Mouse (Mus musculus) hindbrain, embryonic 15.5 days (tissue): ENCODE measurements around the gene Dock1. TPM values are rescaled to one million over a fixed set of nuclear protein-coding genes. Genes with fewer than 3 reads are reported as not detected.
A peak's percentile ranks its signal among the peaks of the same experiment; 100 is the strongest.

ENCODE experiments used
- ATAC-seq: fragments of 200-750 bp; cut with Nextera tagmentation; 2 replicates; pipeline ENCODE4 v1.8.0; 2017; ENCODE audit warnings: low read depth, moderate number of reproducible peaks, moderate TSS enrichment; ENCODE audit not compliant: low FRiP score
- H3K27ac ChIP-seq: fragments of 300-500 bp; sonication (generic); replicated peaks from 2 replicates; pipeline ENCODE4 v1.5.1; 2015; ENCODE audit warnings: mild to moderate bottlenecking, inconsistent platforms
- H3K27me3 ChIP-seq: fragments of 300-500 bp; sonication (generic); 2 replicates; pipeline ENCODE4 v1.6.1; 2015; ENCODE audit warnings: control low read depth, inconsistent platforms
- H3K36me3 ChIP-seq: fragments of 300-500 bp; sonication (generic); 2 replicates; pipeline ENCODE4 v1.6.1; 2015; ENCODE audit warnings: control low read depth, inconsistent platforms
- H3K4me1 ChIP-seq: fragments of 300-500 bp; sonication (generic); replicated peaks from 2 replicates; pipeline ENCODE4 v1.6.1; 2015; ENCODE audit warnings: control low read depth, inconsistent platforms
- H3K4me2 ChIP-seq: fragments of 300-500 bp; sonication (generic); 2 replicates; pipeline ENCODE4 v1.6.1; 2015; ENCODE audit warnings: moderate library complexity, mild to moderate bottlenecking, inconsistent platforms
- H3K4me3 ChIP-seq: fragments of 300-500 bp; sonication (generic); 2 replicates; pipeline ENCODE4 v1.5.1; 2015; ENCODE audit warnings: mild to moderate bottlenecking, inconsistent platforms
- H3K9ac ChIP-seq: fragments of 300-500 bp; sonication (generic); 2 replicates; pipeline ENCODE4 v1.6.1; 2015; ENCODE audit warnings: inconsistent platforms
- H3K9me3 ChIP-seq: fragments of 300-500 bp; sonication (generic); 2 replicates; pipeline ENCODE4 v1.6.1; 2016; ENCODE audit warnings: control low read depth, inconsistent platforms
- WGBS: fragments of 180-500 bp; shearing (Covaris S2); methylation state at CpG from one replicate; pipeline ENCODE4 v1.1.7; 2015; 5-methylcytosine and 5-hydroxymethylcytosine counted together
- polyA plus RNA-seq: library from polyadenylated mRNA; unstranded; fragments of >200 nt; fragmentation: Nextera tagmentation; extraction: Ambion mirVana; gene quantifications from 2 replicates; pipeline ENCODE4 v1.2.1, GENCODE M21; 2015

Gene Dock1
- polyA plus RNA-seq, 1 experiment from 2014 or later = 9.2 TPM

DNA sequence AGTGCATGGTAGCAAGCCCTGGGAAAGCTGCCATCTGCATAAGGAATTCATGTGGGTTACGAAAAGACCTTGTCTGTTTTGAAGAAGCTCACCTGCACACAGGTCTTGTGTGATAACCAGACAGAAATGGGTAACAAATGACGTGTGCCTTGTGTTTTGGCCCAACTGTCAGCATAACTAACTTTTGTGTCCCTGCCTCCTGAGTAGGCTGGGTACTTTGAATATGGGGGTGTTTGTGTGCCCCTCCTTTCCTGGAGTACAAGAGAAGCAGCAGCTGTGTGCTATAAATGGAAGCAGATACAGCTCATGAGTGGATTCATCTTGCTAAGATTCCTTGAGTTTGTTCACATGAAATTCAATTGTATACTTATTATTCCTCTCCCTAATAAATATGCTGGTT, 480.5 kb downstream of the Dock1 start:
- no peak overlapping the region for H3K4me2 ChIP-seq
- no peaks in the 10 kb centered on the region for H3K4me1 ChIP-seq
- no peak overlapping the region for H3K9ac ChIP-seq
- no peaks in the 10 kb centered on the region for H3K9me3 ChIP-seq
- H3K36me3 ChIP-seq = no peaks in the 10 kb centered on the region
- no peak overlapping the region for H3K27ac ChIP-seq
- no peaks in the 10 kb centered on the region for H3K27me3 ChIP-seq
- H3K4me3 ChIP-seq = no peak overlapping the region
- 91% methylated on average over 2 of the region's 2 CpGs for WGBS
- no peak for ATAC-seq

DNA sequence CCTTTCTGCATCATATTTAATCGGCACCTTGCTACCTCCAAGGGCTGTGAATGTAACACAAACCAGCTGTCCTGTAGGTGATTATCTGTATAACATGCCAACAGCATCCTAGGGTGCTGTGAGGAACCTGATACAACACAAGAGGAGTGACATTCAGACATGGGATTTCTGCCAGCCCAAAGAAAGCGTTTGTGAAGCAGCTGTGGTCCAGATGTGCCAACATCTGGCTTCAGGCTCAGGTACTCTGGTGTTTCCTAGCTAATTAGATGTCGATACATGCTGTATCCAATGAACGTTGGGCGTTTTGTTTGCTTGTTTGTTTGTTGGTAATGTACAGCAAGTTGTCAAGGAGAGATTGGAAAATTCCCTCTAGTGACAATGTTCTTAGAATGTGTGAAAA, 487.1 kb downstream of the Dock1 start:
- H3K9ac ChIP-seq = no peak overlapping the region
- no peaks in the 10 kb centered on the region for H3K9me3 ChIP-seq
- no peaks in the 10 kb centered on the region for H3K36me3 ChIP-seq
- H3K27ac ChIP-seq = no peak overlapping the region
- H3K27me3 ChIP-seq = no peaks in the 10 kb centered on the region
- no peak overlapping the region for H3K4me2 ChIP-seq
- no peak for ATAC-seq
- H3K4me3 ChIP-seq = no peak overlapping the region
- WGBS = 87% methylated on average over 5 of the region's 5 CpGs
- H3K4me1 ChIP-seq = no peaks in the 10 kb centered on the region

DNA sequence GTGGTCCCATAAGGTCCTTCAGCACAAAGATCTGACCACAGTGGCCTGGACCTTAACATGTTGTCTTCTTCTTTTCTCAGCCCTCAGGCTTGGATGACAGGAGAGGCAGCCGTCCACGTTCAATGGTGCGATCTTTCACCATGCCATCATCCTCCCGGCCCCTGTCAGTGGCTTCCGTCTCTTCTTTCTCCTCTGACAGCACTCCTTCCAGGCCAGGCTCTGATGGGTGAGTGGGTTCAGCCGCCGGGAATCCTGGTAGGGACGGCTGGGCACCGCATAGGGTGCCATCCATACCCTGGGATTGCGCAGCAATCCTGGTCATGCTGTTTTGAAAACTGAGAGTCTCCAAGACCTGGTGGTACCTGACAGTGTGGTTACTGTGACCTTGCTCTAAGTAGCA, 487.9 kb downstream of the Dock1 start:
- no peaks in the 10 kb centered on the region for H3K27me3 ChIP-seq
- no peaks in the 10 kb centered on the region for H3K36me3 ChIP-seq
- no peak overlapping the region for H3K27ac ChIP-seq
- ATAC-seq = no peak
- no peaks in the 10 kb centered on the region for H3K4me1 ChIP-seq
- H3K4me2 ChIP-seq = no peak overlapping the region
- 97% methylated on average over 10 of the region's 10 CpGs for WGBS
- H3K4me3 ChIP-seq = no peak overlapping the region
- no peaks in the 10 kb centered on the region for H3K9me3 ChIP-seq
- no peak overlapping the region for H3K9ac ChIP-seq

DNA sequence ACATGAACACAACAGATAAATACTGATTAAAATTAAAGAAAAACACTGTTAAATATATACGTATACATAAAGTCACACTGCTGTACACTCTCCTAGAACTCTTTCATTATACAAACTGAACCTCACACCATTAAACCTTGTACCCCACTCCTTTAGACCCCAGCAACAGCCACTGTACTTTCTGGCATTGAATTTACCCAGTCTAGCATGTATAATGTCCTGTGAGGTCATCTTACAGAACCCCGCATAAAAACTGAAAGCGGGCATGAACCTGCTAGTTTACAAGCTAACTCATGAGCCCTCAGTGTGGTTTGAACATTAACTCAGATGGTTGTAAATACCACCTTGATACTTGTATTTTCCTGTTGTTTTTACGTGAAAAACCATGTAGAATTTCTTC, 489.2 kb downstream of the Dock1 start:
- no peak overlapping the region for H3K9ac ChIP-seq
- ATAC-seq = no peak
- H3K4me1 ChIP-seq = no peaks in the 10 kb centered on the region
- H3K4me2 ChIP-seq = no peak overlapping the region
- H3K27ac ChIP-seq = no peak overlapping the region
- no peaks in the 10 kb centered on the region for H3K9me3 ChIP-seq
- H3K36me3 ChIP-seq = no peaks in the 10 kb centered on the region
- WGBS = 75% methylated on average over 4 of the region's 4 CpGs
- no peak overlapping the region for H3K4me3 ChIP-seq
- H3K27me3 ChIP-seq = no peaks in the 10 kb centered on the region

DNA sequence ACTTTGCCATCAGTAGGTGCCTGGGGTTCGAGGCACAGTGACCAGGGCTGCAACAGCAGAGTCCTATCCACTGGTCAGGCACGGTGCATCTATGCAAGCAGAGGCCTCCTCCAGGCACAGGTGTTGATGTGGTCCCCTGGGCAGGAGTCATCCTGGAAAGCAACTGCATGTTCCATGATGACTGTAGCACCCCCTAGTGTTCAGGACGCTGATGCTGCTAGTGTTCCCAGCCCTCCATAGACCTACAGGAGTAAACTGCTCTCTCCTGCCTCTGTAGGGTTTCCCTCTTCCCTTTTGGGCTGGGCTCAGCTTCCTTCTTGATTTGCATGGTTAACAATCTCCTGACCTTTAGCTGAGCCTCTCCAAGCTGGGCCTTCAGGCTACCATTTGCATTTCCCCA, 494.7 kb downstream of the Dock1 start:
- Histone ChIP-seq H3K4me2 (no peak overlapping the region), H3K4me1 (no peaks in the 10 kb centered on the region), H3K9me3 (no peaks in the 10 kb centered on the region), H3K4me3 (no peak overlapping the region), H3K27me3 (no peaks in the 10 kb centered on the region), H3K27ac (no peak overlapping the region), H3K9ac (no peak overlapping the region), H3K36me3 (no peaks in the 10 kb centered on the region)
- 33% methylated on average over 3 of the region's 3 CpGs for WGBS
- ATAC-seq = no peak

DNA sequence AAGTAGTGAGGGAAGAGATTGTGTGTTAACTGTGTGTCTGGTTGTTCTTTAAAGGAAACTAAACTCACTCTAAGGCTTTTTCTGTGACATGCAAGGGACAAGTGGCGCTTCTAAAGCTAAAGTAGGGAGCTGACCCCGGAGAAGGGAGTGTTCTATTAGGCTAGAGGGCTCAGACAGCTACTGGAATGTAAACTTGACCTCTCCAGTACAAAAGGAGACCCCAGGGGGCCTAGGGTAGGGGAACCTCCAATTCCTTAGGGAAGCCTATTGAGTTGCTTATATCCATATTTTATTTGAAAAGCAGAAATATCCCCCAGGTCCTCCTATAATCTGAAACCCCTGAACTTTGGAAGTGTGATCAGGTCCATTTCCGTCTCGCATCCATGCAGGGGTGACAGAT, 499.5 kb downstream of the Dock1 start:
- no peak overlapping the region for H3K4me3 ChIP-seq
- no peaks in the 10 kb centered on the region for H3K36me3 ChIP-seq
- no peak for ATAC-seq
- H3K27me3 ChIP-seq = no peaks in the 10 kb centered on the region
- H3K27ac ChIP-seq = no peak overlapping the region
- peaks cover 11% of the 10 kb centered on the region; the same call in 1 of the 2 replicates for H3K4me1 ChIP-seq
- H3K9me3 ChIP-seq = no peaks in the 10 kb centered on the region
- 59% methylated on average over 4 of the region's 4 CpGs for WGBS
- no peak overlapping the region for H3K9ac ChIP-seq
- no peak overlapping the region for H3K4me2 ChIP-seq

DNA sequence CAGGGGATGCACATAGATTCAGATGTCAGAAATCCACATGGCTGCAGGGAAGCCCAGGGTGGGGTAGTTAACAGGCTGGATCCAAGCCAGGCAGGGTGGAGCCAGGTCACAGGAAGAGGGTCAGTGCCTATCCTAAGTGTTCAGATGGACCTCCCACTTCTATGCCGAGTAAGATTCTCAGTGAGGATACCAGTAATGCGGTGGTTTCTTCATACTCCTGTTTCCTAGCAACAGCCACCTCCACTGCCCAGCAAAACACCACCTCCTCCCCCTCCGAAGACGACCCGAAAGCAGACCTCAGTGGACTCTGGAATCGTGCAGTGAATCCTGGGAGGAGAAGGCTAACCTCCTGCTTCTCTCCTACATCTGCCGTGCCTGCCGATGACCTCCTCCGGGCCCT, 501.8 kb downstream of the Dock1 start:
- H3K27ac ChIP-seq = no peak overlapping the region
- ATAC-seq = peak; percentile 54; the same call in 1 of the 2 replicates
- 46% methylated on average over 9 of the region's 9 CpGs for WGBS

DNA sequence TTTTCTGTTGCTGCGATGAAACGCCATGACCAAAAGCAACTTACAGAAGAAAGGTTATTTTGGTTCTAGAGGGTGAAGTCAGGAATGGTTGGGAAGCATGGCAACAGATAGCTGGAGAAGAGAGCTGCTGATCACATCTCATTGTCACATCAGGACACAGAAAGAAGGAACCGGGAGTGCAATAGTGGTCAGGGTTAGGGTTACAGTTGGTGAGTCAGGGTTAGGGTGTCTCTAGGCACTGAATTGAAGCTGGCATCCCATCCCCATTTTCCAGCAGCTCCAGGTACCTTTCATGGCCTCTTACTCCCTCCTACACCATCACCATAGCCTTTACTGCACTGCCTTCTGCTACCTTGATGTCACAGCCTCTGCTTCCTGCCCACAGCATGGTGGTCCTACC, 523.7 kb downstream of the Dock1 start:
- Histone ChIP-seq H3K9me3 (no peaks in the 10 kb centered on the region), H3K4me2 (no peak overlapping the region), H3K9ac (no peak overlapping the region), H3K4me3 (no peak overlapping the region), H3K27ac (no peak overlapping the region), H3K27me3 (no peaks in the 10 kb centered on the region), H3K36me3 (no peaks in the 10 kb centered on the region), H3K4me1 (no peaks in the 10 kb centered on the region)
- over 99% methylated on average over 3 of the region's 3 CpGs for WGBS
- no peak for ATAC-seq

More for the DNA sequence above, 501.8 kb downstream of the Dock1 start:
- no peaks in the 10 kb centered on the region for H3K36me3 ChIP-seq
- no peaks in the 10 kb centered on the region for H3K27me3 ChIP-seq
- no peak overlapping the region for H3K4me3 ChIP-seq
- H3K9me3 ChIP-seq = no peaks in the 10 kb centered on the region
- H3K4me1 ChIP-seq = peaks cover 11% of the 10 kb centered on the region; the same call in 1 of the 2 replicates
- no peak overlapping the region for H3K4me2 ChIP-seq
- H3K9ac ChIP-seq = no peak overlapping the region

DNA sequence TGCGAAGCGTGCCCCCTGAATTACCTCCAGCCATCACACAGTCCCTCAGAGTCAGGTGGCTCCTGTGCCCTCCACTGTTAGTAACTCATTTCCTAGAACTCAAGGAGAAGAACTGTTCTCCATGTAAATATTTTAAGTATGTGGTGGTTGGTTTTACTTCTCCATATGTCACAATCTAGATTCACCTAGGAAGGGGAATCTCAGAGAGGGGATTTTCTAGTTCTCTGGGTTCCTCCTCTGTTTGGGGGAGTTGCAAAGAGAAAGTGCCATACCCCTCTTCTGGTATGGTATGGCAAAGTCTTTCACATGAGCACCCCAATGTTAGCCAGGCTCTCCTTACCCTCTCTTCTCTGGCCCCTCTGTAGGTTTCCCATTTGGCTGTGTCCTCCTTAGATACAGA, 525.2 kb downstream of the Dock1 start:
- Histone ChIP-seq H3K27me3 (no peaks in the 10 kb centered on the region), H3K9ac (no peak overlapping the region), H3K4me1 (no peaks in the 10 kb centered on the region), H3K9me3 (no peaks in the 10 kb centered on the region), H3K27ac (no peak overlapping the region), H3K36me3 (no peaks in the 10 kb centered on the region), H3K4me2 (no peak overlapping the region), H3K4me3 (no peak overlapping the region)
- WGBS = 95% methylated on average over 2 of the region's 2 CpGs
- no peak for ATAC-seq

DNA sequence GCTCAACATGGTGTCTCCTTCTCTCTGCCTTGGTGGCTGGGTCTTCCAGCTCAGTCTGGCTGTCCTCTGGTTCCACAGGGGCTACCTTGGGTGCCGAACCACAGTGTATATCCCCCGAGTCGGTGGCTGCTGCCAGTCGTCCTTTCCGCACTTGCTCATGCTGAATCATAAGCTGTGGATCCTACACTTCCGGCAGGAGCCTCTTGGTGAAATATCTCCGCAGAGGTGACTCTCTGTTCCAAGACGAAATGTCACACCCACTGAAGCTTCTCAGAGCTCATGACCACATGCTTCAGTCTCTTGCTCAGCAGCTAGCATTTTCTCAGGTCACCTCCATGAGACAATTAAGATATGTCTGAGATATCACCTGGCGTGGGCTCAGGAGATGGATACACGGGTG, 526.4 kb downstream of the Dock1 start:
- no peak overlapping the region for H3K4me3 ChIP-seq
- no peaks in the 10 kb centered on the region for H3K9me3 ChIP-seq
- no peaks in the 10 kb centered on the region for H3K4me1 ChIP-seq
- WGBS = 92% methylated on average over 10 of the region's 10 CpGs
- no peaks in the 10 kb centered on the region for H3K27me3 ChIP-seq
- no peak overlapping the region for H3K4me2 ChIP-seq
- ATAC-seq = no peak
- no peak overlapping the region for H3K27ac ChIP-seq
- H3K36me3 ChIP-seq = no peaks in the 10 kb centered on the region
- no peak overlapping the region for H3K9ac ChIP-seq

DNA sequence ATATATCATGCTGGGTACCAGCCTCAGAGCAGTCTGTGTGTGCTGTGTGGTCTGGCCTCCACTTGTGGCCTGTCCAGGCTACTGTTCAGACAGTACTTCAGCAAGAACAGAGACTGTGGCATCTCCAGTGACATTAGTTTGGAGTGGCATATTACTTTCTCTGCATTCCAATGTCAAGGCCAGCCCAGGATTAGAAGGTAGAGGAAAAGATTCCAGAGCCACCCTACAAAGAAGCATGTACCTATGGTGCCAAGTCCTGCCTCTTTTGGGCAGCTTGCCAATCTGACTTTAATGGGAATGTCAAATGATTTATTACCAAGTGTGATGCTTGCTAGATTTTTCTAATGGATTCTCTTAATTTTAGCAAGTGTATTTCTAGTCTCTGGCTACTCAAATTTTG, 533.5 kb downstream of the Dock1 start:
- Histone ChIP-seq H3K4me2 (no peak overlapping the region), H3K4me1 (peaks cover 10% of the 10 kb centered on the region; the same call in 1 of the 2 replicates), H3K4me3 (no peak overlapping the region), H3K9ac (no peak overlapping the region), H3K36me3 (no peaks in the 10 kb centered on the region), H3K27me3 (no peaks in the 10 kb centered on the region), H3K9me3 (no peaks in the 10 kb centered on the region), H3K27ac (no peak overlapping the region)
- ATAC-seq = peak; percentile 38; the same call in 1 of the 2 replicates

DNA sequence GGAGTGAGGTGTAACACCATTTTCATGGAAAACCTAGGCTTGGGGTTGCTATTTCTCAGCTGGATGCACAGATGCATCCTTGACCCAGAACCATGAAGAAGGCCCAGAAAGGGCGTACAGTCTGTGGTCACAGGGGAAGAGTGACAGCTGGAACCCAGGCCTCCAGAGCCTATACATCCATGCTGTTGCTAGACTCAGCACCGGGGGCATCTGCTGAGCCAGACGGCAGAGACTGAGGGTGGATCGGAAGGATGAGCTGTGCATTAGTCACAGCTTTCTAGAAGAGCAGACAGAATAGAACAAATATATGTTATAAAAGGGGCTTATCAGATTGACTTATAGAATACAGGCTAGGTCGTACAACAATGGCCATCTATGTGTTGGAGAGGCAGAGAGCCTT, 534.7 kb downstream of the Dock1 start:
- peaks cover 10% of the 10 kb centered on the region; the same call in 1 of the 2 replicates for H3K4me1 ChIP-seq
- H3K27ac ChIP-seq = no peak overlapping the region
- H3K27me3 ChIP-seq = no peaks in the 10 kb centered on the region
- ATAC-seq = no peak
- no peaks in the 10 kb centered on the region for H3K9me3 ChIP-seq
- no peaks in the 10 kb centered on the region for H3K36me3 ChIP-seq
- no peak overlapping the region for H3K4me3 ChIP-seq
- 71% methylated on average over 5 of the region's 5 CpGs for WGBS
- no peak overlapping the region for H3K9ac ChIP-seq
- no peak overlapping the region for H3K4me2 ChIP-seq

DNA sequence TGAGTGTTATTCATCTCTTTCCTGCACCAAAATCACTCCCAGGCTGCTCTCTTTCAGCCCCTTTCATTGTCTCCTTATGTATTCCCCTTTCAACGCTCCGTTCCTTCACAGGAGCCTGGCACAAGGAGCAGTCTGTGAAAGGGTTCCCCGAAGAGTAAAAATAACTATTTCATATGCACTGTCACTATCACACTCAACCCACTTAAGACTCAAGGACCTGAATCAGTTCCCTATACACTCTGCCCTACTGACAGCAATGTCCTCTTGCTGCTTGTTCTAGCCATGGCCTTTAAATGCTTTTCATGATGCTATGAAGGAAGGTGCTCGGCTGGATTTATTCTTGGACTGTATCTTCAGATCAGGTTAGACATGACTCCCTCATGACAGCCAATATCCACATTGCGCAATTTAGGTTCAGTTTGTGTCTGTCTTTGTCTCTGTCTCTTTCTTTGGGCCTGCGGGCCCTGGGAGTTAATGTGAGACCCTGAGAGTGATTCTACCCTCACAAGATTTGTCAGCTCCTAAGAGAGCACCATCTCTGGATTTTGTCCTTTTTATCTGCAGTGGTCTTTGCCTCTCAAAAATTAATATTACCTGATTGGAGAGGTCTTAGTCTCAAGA, 538.6 kb downstream of the Dock1 start:
- Histone ChIP-seq H3K4me1 (peaks cover 5% of the 10 kb centered on the region; the same call in 1 of the 2 replicates), H3K9ac (no peak overlapping the region), H3K4me2 (no peak overlapping the region), H3K4me3 (no peak overlapping the region), H3K27ac (no peak overlapping the region), H3K27me3 (no peaks in the 10 kb centered on the region), H3K9me3 (no peaks in the 10 kb centered on the region), H3K36me3 (no peaks in the 10 kb centered on the region)
- 80% methylated on average over 6 of the region's 6 CpGs for WGBS
- ATAC-seq = no peak
